Mouse (Mus musculus): ENCODE measurements around the gene Zfp14.

Gene Zfp14

DNA sequence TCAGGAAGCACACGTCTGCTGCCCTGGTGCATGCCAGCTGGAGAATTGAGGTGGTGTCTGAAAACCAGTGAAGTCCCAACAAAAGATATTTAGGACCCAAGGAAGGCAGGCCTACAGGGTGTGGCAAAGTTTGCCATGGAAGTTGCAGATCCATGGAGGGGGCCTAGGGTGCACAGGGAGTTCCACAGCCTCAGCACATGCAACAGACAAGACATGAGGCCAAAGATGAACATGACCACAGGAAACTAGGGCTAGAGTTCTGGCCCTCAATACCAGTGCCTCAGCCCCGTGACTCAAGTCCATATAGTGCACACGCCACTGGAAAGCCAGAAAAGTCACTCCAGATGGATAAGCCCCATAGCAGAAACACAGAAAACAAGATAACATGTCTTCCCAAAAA is 22.6 kb downstream of the Zfp14 start:
- no peak for DNase-seq (ENCODE audit: low read depth, low spot score)

- DNase-seq (ENCODE audit: low read depth, low spot score): no peak
Observed at GRCm38 (mm10) chr7:30027331-30027730, 23.8 kb downstream of the Zfp14 start.

DNA sequence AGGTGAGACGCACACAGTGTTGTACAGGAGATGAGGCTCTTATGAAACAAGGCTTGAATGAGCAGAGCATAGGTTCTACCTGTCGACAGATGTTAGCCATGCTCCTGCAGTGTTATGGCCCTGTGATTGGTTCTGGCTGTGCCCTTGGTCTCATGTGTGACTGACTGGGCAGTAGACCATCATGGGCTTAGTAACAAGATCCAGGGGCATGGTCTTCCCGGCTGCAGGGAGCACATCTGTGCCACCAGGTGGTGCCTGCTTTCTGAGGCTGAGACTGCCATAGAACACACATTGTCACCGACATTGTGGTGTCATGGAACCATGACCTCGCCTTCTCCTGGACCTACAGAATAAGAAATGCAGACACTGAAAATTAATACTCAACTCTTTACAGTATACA is 25.8 kb downstream of the Zfp14 start:
- no peak for DNase-seq (ENCODE audit: low read depth, low spot score)

GRCm38 (mm10) chr7:30023800-30024199 is 27.4 kb downstream of the Zfp14 start:
- DNase-seq (ENCODE audit: low read depth, low spot score): no peak

DNA sequence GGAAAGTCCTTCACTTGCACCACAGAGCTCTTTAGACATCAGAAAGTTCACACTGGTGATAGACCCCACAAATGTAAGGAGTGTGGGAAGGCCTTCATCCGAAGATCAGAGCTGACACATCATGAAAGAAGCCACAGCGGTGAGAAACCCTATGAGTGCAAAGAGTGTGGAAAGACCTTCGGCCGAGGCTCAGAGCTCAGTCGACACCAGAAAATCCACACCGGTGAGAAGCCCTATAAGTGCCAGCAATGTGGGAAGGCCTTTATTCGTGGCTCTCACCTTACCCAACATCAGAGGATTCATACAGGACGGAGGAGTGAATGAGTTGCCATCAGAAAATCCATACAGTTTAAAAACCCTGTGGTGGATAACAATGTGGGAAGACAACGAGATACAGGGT is 27.9 kb downstream of the Zfp14 start:
- no peak for DNase-seq (ENCODE audit: low read depth, low spot score)

DNA sequence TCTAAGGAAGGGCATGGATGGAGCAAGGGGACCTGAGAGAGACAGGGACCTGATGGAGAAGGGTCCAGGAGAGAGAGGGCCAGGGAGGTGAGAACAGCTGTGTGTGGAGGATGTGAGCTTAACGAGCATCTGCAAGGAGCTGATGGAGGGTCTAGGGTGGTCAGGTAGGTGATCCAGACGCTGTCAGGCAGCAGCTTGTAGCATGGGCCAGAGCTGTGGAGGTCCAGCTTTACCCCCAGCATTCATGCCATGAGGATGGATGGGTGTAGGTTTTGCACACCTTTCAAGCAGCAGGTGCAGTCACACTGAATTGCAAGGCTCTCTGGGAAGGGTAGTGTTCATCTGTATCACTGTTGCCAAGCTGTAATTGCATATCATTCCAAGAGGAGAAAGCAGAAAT is 31.6 kb downstream of the Zfp14 start:
- DNase-seq (ENCODE audit: low read depth, low spot score): no peak

DNA sequence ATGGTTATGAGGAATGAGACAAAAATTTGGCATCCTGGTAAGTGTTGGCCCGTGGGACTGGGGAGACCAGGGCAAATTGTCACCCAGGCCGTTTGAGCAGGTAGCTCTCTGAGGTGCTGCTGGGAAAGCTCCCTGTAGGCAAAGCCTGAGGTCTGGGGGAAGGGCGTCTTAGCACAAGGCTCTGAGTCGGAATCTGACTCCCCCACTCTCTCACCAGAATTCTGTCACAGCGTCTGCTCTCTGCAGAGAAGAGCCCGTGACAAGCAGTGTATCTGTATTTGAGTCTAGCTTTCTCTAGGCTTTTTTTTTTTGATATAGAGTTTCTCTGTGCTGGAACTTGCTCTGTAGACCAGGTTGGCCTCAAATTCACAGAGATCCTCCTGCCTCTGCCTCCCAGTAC is 34.0 kb downstream of the Zfp14 start:
- DNase-seq (ENCODE audit: low read depth, low spot score): no peak

GRCm38 (mm10) chr7:30012956-30013363 is 38.2 kb downstream of the Zfp14 start:
- no peak for DNase-seq (ENCODE audit: low read depth, low spot score)

DNA sequence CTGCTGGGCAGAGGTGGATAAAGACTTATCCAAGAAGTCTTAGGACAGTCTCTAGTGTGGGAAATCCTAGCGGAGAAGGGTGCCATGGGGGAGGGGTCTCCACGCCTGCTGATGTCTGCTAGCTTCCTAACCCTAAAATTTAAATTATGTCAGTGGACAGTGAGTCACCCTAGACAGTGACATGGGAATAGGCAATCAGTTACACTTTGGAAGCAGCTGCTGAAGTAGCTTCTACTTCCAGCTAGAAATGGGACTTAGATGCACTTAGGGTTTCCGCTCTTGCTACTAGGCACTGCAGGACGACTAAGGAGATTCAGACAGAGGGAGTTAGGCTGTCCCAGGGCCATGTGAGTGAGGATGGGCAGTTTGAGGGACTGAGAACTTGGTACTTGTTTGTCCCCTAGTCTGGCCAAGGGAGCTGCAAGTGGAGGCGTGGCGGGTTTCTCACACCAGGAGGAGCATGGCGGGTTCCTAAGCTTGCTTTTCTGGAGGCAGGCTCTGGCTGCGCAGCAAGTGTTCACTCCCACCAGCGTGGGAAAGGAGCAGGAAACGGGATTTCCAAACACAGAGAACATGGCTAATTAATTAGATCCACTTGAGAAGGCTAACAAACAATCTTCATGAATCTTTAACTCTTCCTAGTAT is 40.5 kb downstream of the Zfp14 start:
- no peak for DNase-seq (ENCODE audit: low read depth, low spot score)

- DNase-seq (ENCODE audit: low read depth, low spot score): no peak
Observed at GRCm38 (mm10) chr7:30009321-30010085, 41.7 kb downstream of the Zfp14 start.

GRCm38 (mm10) chr7:30008020-30008690 is 43.0 kb downstream of the Zfp14 start:
- no peak for DNase-seq (ENCODE audit: low read depth, low spot score)

DNA sequence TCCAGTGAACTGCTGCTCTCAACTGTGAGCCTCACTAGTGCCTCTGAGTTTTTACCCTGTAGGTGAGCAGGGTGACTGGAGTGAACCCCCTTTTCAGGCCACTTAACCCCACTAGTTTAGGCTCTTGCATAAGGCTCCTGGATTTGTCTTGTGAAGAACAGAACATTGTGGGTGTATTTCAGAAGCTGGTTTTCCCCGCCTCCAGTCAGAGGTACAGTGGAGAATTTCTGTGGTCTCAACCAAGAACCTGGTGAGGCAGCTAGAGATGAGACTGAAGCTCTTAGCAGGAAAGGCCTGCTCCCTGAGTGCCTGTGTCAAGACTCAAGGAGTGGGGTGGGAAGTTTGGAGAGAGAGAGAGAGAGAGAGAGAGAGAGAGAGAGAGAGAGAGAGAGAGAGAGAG is 43.6 kb downstream of the Zfp14 start:
- DNase-seq (ENCODE audit: low read depth, low spot score): no peak

DNA sequence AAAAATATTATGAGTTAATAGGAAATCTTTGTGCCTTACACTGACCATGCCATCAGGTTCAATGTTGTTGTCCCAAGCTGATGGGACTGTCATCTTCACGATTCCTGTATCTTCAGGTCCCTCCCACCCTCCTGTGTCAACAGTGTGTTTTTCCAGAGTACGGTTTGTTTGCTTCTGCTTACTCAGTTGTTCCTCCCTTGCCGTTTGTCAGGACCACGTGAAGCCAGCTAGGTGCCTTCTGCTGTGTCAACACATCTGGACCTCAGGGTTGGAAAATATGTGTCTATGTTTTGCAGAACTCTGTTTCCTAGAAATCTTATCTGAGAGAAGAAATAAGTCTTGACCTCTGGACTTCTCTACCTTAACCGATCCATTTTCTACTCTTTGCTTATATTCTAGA is 50.6 kb downstream of the Zfp14 start:
- DNase-seq (ENCODE audit: low read depth, low spot score): no peak

- DNase-seq (ENCODE audit: low read depth, low spot score): no peak
Observed at GRCm38 (mm10) chr7:29995134-29995533, 56.0 kb downstream of the Zfp14 start.

DNA sequence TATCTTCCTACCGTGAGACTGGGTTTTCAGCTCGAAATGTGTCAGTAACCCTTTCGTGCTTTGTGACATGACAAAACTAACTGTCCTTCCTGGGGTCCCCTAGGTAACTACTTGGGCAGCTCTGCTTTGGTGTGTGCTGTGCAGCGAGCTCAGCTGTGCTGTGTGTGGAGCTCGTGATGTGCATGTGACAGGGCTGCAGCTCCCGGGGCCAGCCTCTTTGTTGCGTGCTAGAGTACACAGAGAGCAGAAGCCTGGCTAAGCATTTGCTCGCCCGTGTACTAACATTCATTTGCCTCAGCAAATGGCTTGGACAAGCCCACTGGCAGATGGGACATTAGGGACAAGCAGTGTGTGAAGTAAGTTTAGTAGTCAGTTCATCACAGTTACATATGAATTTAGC is 57.8 kb downstream of the Zfp14 start:
- no peak for DNase-seq (ENCODE audit: low read depth, low spot score)

- DNase-seq (ENCODE audit: low read depth, low spot score): no peak
Observed at GRCm38 (mm10) chr7:29992698-29993097, 58.5 kb downstream of the Zfp14 start.

DNA sequence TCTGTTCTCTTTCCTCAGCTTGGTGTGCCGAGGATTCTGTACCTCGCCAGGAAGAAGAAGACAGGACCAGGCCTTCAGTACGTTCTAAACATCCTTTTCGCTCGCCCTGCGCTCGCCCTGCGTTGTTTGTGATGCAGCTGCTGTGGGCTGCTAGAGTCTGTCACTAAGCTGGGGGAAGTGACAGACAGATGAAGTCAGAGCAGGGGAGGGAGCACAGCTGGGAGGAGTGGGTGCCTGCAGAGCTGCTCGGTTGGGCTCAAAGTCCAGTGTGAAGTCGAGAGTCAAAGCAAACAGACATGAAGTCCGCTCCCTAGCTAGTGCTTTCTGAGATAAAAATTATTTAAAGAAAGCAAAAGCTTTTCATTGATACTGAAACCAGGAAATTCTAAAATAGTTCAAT is 62.1 kb downstream of the Zfp14 start:
- DNase-seq (ENCODE audit: low read depth, low spot score): no peak

DNA sequence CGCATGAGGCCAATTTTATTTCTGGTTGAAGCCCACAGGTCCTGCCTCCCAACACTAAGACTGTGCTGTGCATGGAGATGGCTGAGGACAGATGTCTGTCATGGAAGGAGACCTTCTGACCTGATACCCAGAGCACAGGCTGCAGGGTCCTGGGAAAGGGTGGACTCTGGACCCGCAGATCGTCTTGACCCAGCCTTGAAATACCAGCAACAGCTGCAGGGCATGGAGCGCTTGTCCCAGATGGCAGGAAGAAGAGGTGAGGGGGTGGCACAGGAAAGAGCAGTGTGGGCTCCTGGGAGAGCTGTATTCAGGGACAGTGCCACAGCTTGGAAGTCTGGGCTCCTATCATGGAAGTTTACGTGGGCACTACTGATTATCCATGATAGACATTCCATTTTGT is 63.6 kb downstream of the Zfp14 start:
- no peak for DNase-seq (ENCODE audit: low read depth, low spot score)

All from WW6 (cell line).